Comparison of ENCODE assay signal across 8 mouse cellular contexts in genomic region chr8:126827681-126828383, GRCm38 (mm10).
A peak's percentile ranks its signal among the peaks of the same experiment; 100 is the strongest.
DNase-seq lines count a peak whose midpoint lies in the region; ATAC-seq and TF ChIP-seq lines count a peak whose summit lies in the region.

No protein-coding gene starts in this region.

- H3K9me3 ChIP-seq in limb, embryonic 11.5 days (ENCODE audit: control insufficient read depth, low read length) = no peaks in the 10 kb centered on the region
- no peaks in the 10 kb centered on the region for H3K9me3 ChIP-seq in midbrain, embryonic 15.5 days

- no peak for TF ChIP-seq CTCF in thymus, adult 2 months (IDR thresholded peaks at IDR 0.05; ENCODE audit: borderline replicate concordance, control insufficient read depth, extremely low read depth, insufficient read depth, low read length, poor library complexity)

- no peak overlapping the region for H3K4me3 ChIP-seq in thymus, adult 2 months (ENCODE audit: control insufficient read depth, insufficient read depth, low read length)
- no peak overlapping the region for H3K4me3 ChIP-seq in limb, embryonic 11.5 days (ENCODE audit: low read depth, low read length)
- H3K4me3 ChIP-seq in midbrain, embryonic 15.5 days = no peak overlapping the region

- no peak for DNase-seq in thymus, adult 2 months
- DNase-seq in thymus, postnatal 4 days = no peak
- DNase-seq in limb, embryonic 11.5 days (ENCODE audit: low spot score) = no peak
- no peak for DNase-seq in layer of hippocampus, postnatal 36 days
- DNase-seq in layer of hippocampus, adult 8-10 months (ENCODE audit: low spot score in 2 of 2) = no peak

- H3K4me2 ChIP-seq in limb, embryonic 11.5 days (ENCODE audit: low read depth, severe bottlenecking) = no peak overlapping the region
- no peak overlapping the region for H3K4me2 ChIP-seq in midbrain, embryonic 15.5 days

- H3K36me3 ChIP-seq in thymus, adult 2 months (ENCODE audit: control insufficient read depth, insufficient read depth, low read length) = no peaks in the 10 kb centered on the region
- no peaks in the 10 kb centered on the region for H3K36me3 ChIP-seq in limb, embryonic 11.5 days (ENCODE audit: control insufficient read depth, insufficient read depth, low read length)
- H3K36me3 ChIP-seq in midbrain, embryonic 15.5 days (replicated peaks) = no peaks in the 10 kb centered on the region

- peaks cover 64% of the 10 kb centered on the region for H3K4me1 ChIP-seq in thymus, adult 2 months (replicated peaks; ENCODE audit: control insufficient read depth, insufficient read depth, low read length)
- H3K4me1 ChIP-seq in limb, embryonic 11.5 days (ENCODE audit: control insufficient read depth, insufficient read depth, low read length) = peaks cover 23% of the 10 kb centered on the region
- H3K4me1 ChIP-seq in midbrain, embryonic 15.5 days = peaks cover 35% of the 10 kb centered on the region

- TF ChIP-seq POLR2A in thymus, adult 2 months (IDR thresholded peaks at IDR 0.05; ENCODE audit: control insufficient read depth, extremely low read depth, insufficient read depth, low read length, poor library complexity) = no peak

- ATAC-seq in hematopoietic stem cell, adult 5-6 weeks (replicated peaks in 1 of 2; ENCODE audit: insufficient read depth in 1 of 2, low FRiP score in 2 of 2, low TSS enrichment in 1 of 2, low read depth in 1 of 2, poor library complexity in 2 of 2, severe bottlenecking in 2 of 2) = peak; percentile 12 to 29; a peak in 1 of 4 replicates
- no peak for ATAC-seq in limb, embryonic 11.5 days (ENCODE audit: insufficient number of reproducible peaks, low FRiP score, low TSS enrichment, low read depth)
- no peak for ATAC-seq in midbrain, embryonic 15.5 days (replicated peaks)
- ATAC-seq in erythroblast, adult 5-6 weeks (replicated peaks; ENCODE audit: low FRiP score, poor library complexity, severe bottlenecking) = no peak

- H3K27me3 ChIP-seq in thymus, adult 2 months (ENCODE audit: control insufficient read depth, insufficient read depth, low read length) = no peaks in the 10 kb centered on the region
- no peaks in the 10 kb centered on the region for H3K27me3 ChIP-seq in limb, embryonic 11.5 days (ENCODE audit: control insufficient read depth, insufficient read depth, low read length)
- H3K27me3 ChIP-seq in midbrain, embryonic 15.5 days (replicated peaks) = no peaks in the 10 kb centered on the region

- peak overlapping the region; percentile 86; the same call in 1 of the 2 replicates for H3K27ac ChIP-seq in thymus, adult 2 months (ENCODE audit: control insufficient read depth, insufficient read depth, low read length)
- peak overlapping the region; percentile 98 for H3K27ac ChIP-seq in limb, embryonic 11.5 days (replicated peaks; ENCODE audit: low read depth, low read length)
- peak overlapping the region; percentile 96 for H3K27ac ChIP-seq in midbrain, embryonic 15.5 days

- no peak overlapping the region; the same call in 1 of the 2 replicates for H3K9ac ChIP-seq in limb, embryonic 11.5 days (ENCODE audit: low read length)
- H3K9ac ChIP-seq in midbrain, embryonic 15.5 days = no peak overlapping the region

- WGBS in thymus, adult 2 months = 56% methylated on average over 6 of the region's 6 CpGs
- whole genome bisulfite sequencing in limb, embryonic 11.5 days = 62% methylated on average over 6 of the region's 6 CpGs
- 65% methylated on average over 6 of the region's 6 CpGs for WGBS in midbrain, embryonic 15.5 days

Comparison
In these comparisons a context has a peak if more than half of its experiments do, and no peak if none do; other contexts are left out.
1. ATAC-seq: peak in hematopoietic stem cell, adult 5-6 weeks (2 of 2); none in limb, embryonic 11.5 days (single experiment), midbrain, embryonic 15.5 days (single experiment) and erythroblast, adult 5-6 weeks (single experiment).
2. Peak in every context shown above with its lines, with median percentiles within 50 percentile points of each other: H3K27ac ChIP-seq.